Mouse (Mus musculus) megakaryocyte, embryonic 14.5 days (primary cell): Measurements from ENCODE around the gene Ncf2. TPM values are rescaled to one million over a fixed set of nuclear protein-coding genes. Genes with fewer than 3 reads are reported as not detected.
A peak's percentile ranks its signal among the peaks of the same experiment; 100 is the strongest.

Experiments
- H3K27me3 ChIP-seq: replicated peaks from 2 replicates; pipeline ENCODE3; 2012; ENCODE audit warnings: inconsistent platforms
- H3K36me3 ChIP-seq: replicated peaks from 2 replicates; pipeline ENCODE3; 2012; ENCODE audit warnings: low read length, inconsistent platforms, mixed read lengths
- H3K4me1 ChIP-seq: 2 replicates; pipeline ENCODE4 v1.6.1; 2012; ENCODE audit warnings: inconsistent platforms
- H3K4me3 ChIP-seq: replicated peaks from 2 replicates; pipeline ENCODE3; 2012; ENCODE audit warnings: moderate library complexity, mild to moderate bottlenecking, inconsistent platforms
- H3K9me3 ChIP-seq: 2 replicates; pipeline ENCODE4 v1.6.1; 2012; ENCODE audit warnings: inconsistent platforms
- FLI1 ChIP-seq: IDR thresholded peaks from 2 replicates; pipeline ENCODE4 v1.6.1; 2012; ENCODE audit warnings: low read length, inconsistent platforms, mixed read lengths
- GATA1 ChIP-seq: IDR thresholded peaks from 3 replicates; pipeline ENCODE4 v1.6.1; 2012; ENCODE audit warnings: mixed read lengths, low read length, inconsistent platforms, borderline replicate concordance
- polyA plus RNA-seq: library from polyadenylated mRNA; stranded (reverse); fragments of >175 nt; gene quantifications from 2 replicates; pipeline ENCODE4 v1.2.3, GENCODE M21; 2012; ENCODE audit warnings: low replicate concordance; ENCODE audit not compliant: insufficient read depth

Gene Ncf2
- polyA plus RNA-seq, 1 experiment, result 21.6 TPM

- TF ChIP-seq GATA1, result no peak
- no peak for TF ChIP-seq FLI1
These were observed 28.2 kb downstream of the Ncf2 start for GRCm38 (mm10) chr1:152828168-152828567.

GRCm38 (mm10) chr1:152828637-152829355 lies 28.8 kb downstream of the Ncf2 start:
- H3K27me3 ChIP-seq, result no peaks in the 10 kb centered on the region
- peaks cover 82% of the 10 kb centered on the region for H3K36me3 ChIP-seq
- TF ChIP-seq FLI1, result no peak
- TF ChIP-seq GATA1, result no peak
- H3K9me3 ChIP-seq, result no peaks in the 10 kb centered on the region
- no peak overlapping the region for H3K4me3 ChIP-seq
- H3K4me1 ChIP-seq, result peaks cover 32% of the 10 kb centered on the region

More at GRCm38 (mm10) chr1:152828168-152828567, 28.2 kb downstream of the Ncf2 start:
- peaks cover 83% of the 10 kb centered on the region for H3K36me3 ChIP-seq
- H3K27me3 ChIP-seq, result no peaks in the 10 kb centered on the region
- no peak overlapping the region for H3K4me3 ChIP-seq
- peaks cover 29% of the 10 kb centered on the region for H3K4me1 ChIP-seq
- no peaks in the 10 kb centered on the region for H3K9me3 ChIP-seq

GRCm38 (mm10) chr1:152830054-152830453 lies 30.1 kb downstream of the Ncf2 start:
- Histone ChIP-seq H3K9me3 (no peaks in the 10 kb centered on the region), H3K4me1 (peaks cover 44% of the 10 kb centered on the region), H3K4me3 (no peak overlapping the region), H3K27me3 (no peaks in the 10 kb centered on the region), H3K36me3 (peaks cover 82% of the 10 kb centered on the region)
- TF ChIP-seq GATA1 (no peak), FLI1 (no peak)

- peaks cover 49% of the 10 kb centered on the region for H3K4me1 ChIP-seq
- H3K27me3 ChIP-seq, result no peaks in the 10 kb centered on the region
- H3K4me3 ChIP-seq, result no peak overlapping the region
- H3K36me3 ChIP-seq, result peaks cover 81% of the 10 kb centered on the region
- H3K9me3 ChIP-seq, result no peaks in the 10 kb centered on the region
- TF ChIP-seq FLI1 (no peak), GATA1 (no peak)
These were observed 31.0 kb downstream of the Ncf2 start for GRCm38 (mm10) chr1:152831003-152831402.

GRCm38 (mm10) chr1:152831619-152832018 lies 31.6 kb downstream of the Ncf2 start:
- Histone ChIP-seq H3K4me1 (peaks cover 45% of the 10 kb centered on the region), H3K9me3 (no peaks in the 10 kb centered on the region), H3K36me3 (peaks cover 81% of the 10 kb centered on the region), H3K4me3 (no peak overlapping the region), H3K27me3 (no peaks in the 10 kb centered on the region)
- no peak for TF ChIP-seq GATA1
- TF ChIP-seq FLI1, result no peak

GRCm38 (mm10) chr1:152832316-152832715 lies 32.3 kb downstream of the Ncf2 start:
- no peak for TF ChIP-seq GATA1
- no peak for TF ChIP-seq FLI1
- Histone ChIP-seq H3K4me1 (peaks cover 52% of the 10 kb centered on the region), H3K9me3 (no peaks in the 10 kb centered on the region), H3K4me3 (no peak overlapping the region), H3K36me3 (peaks cover 84% of the 10 kb centered on the region), H3K27me3 (no peaks in the 10 kb centered on the region)

GRCm38 (mm10) chr1:152835061-152835460 lies 35.1 kb downstream of the Ncf2 start:
- peaks cover 74% of the 10 kb centered on the region for H3K4me1 ChIP-seq
- H3K4me3 ChIP-seq, result no peak overlapping the region
- H3K36me3 ChIP-seq, result peaks cover 93% of the 10 kb centered on the region
- TF ChIP-seq GATA1 (no peak), FLI1 (no peak)
- no peaks in the 10 kb centered on the region for H3K9me3 ChIP-seq
- no peaks in the 10 kb centered on the region for H3K27me3 ChIP-seq

- Histone ChIP-seq H3K4me1 (peaks cover 63% of the 10 kb centered on the region), H3K36me3 (peaks cover 94% of the 10 kb centered on the region), H3K27me3 (no peaks in the 10 kb centered on the region), H3K9me3 (no peaks in the 10 kb centered on the region), H3K4me3 (peak overlapping the region; percentile 46)
- TF ChIP-seq FLI1 (no peak), GATA1 (no peak)
These were observed 38.2 kb downstream of the Ncf2 start for GRCm38 (mm10) chr1:152838026-152838702.

- H3K36me3 ChIP-seq, result peaks cover 95% of the 10 kb centered on the region
- H3K9me3 ChIP-seq, result no peaks in the 10 kb centered on the region
- no peak overlapping the region for H3K4me3 ChIP-seq
- no peak for TF ChIP-seq FLI1
- TF ChIP-seq GATA1, result no peak
- H3K27me3 ChIP-seq, result no peaks in the 10 kb centered on the region
- peaks cover 65% of the 10 kb centered on the region for H3K4me1 ChIP-seq
These were observed 38.8 kb downstream of the Ncf2 start for GRCm38 (mm10) chr1:152838841-152839240.

GRCm38 (mm10) chr1:152840343-152840742 lies 40.3 kb downstream of the Ncf2 start:
- Histone ChIP-seq H3K9me3 (no peaks in the 10 kb centered on the region), H3K4me3 (no peak overlapping the region), H3K27me3 (no peaks in the 10 kb centered on the region), H3K4me1 (peaks cover 65% of the 10 kb centered on the region), H3K36me3 (peaks cover 95% of the 10 kb centered on the region)
- no peak for TF ChIP-seq FLI1
- TF ChIP-seq GATA1, result no peak

GRCm38 (mm10) chr1:152841057-152841456 lies 41.1 kb downstream of the Ncf2 start:
- Histone ChIP-seq H3K36me3 (peaks cover 96% of the 10 kb centered on the region), H3K4me1 (peaks cover 65% of the 10 kb centered on the region), H3K9me3 (no peaks in the 10 kb centered on the region), H3K4me3 (no peak overlapping the region), H3K27me3 (no peaks in the 10 kb centered on the region)
- no peak for TF ChIP-seq FLI1
- no peak for TF ChIP-seq GATA1
